13 mouse cellular contexts compared by ENCODE assay signal in genomic region chr4:131014301-131015081, GRCm38 (mm10).
DNase-seq lines count a peak whose midpoint lies in the region; ATAC-seq and TF ChIP-seq lines count a peak whose summit lies in the region.
"Had no signal": no experiment of that assay in that cellular context is flagged by ENCODE, and none has a peak within 500 bp of the region (broad histone marks: within the 10 kb centered on the region; RNA-seq: fewer than 3 reads in every experiment).

No protein-coding gene starts in this region.

- no peaks in the 10 kb centered on the region for H3K4me1 ChIP-seq in embryonic facial prominence, embryonic 14.5 days (ENCODE audit: control insufficient read depth, insufficient read depth, low read length)
- H3K4me1 ChIP-seq in hindbrain, embryonic 12.5 days, result peaks cover 19% of the 10 kb centered on the region
- peaks cover 19% of the 10 kb centered on the region for H3K4me1 ChIP-seq in midbrain, embryonic 13.5 days (replicated peaks)
- H3K4me1 ChIP-seq in kidney, adult 2 months (ENCODE audit: control insufficient read depth, insufficient read depth, low read length), result no peaks in the 10 kb centered on the region
- H3K4me1 ChIP-seq: heart, embryonic 13.5 days; intestine, embryonic 15.5 days had no signal

- DNase-seq in embryo, embryonic 10.5 days (ENCODE audit: low spot score), result peak; percentile 56
- DNase-seq in embryonic facial prominence, embryonic 14.5 days (ENCODE audit: low spot score), result peak; percentile 55
- no peak for DNase-seq in kidney, adult 2 months
- no peak for DNase-seq in B cell, adult 2 months
- DNase-seq: adrenal gland, postnatal 10 days; cerebellum, adult 11 months; gastrocnemius, postnatal 10 days had no signal

- ATAC-seq in embryonic facial prominence, embryonic 14.5 days (ENCODE audit: low read depth), result 0 out of 2 replicates have a peak, but pooled peaks have one; percentile 9
- ATAC-seq in hindbrain, embryonic 12.5 days (ENCODE audit: low FRiP score), result peak; percentile 71
- 0 out of 2 replicates have a peak, but pooled peaks have one; percentile 50 for ATAC-seq in midbrain, embryonic 13.5 days
- no peak for ATAC-seq in cerebellum, adult (ENCODE audit: insufficient number of reproducible peaks, low FRiP score, low TSS enrichment)
- ATAC-seq: intestine, embryonic 15.5 days had no signal

- no peak overlapping the region for H3K4me3 ChIP-seq in embryonic facial prominence, embryonic 14.5 days (ENCODE audit: low read depth, low read length)
- no peak overlapping the region for H3K4me3 ChIP-seq in hindbrain, embryonic 12.5 days
- H3K4me3 ChIP-seq in midbrain, embryonic 13.5 days (replicated peaks), result no peak overlapping the region
- no peak overlapping the region for H3K4me3 ChIP-seq in kidney, adult 2 months (ENCODE audit: insufficient read depth, low read depth, low read length)
- H3K4me3 ChIP-seq: heart, embryonic 13.5 days; intestine, embryonic 15.5 days; neural tube, embryonic 12.5 days had no signal

- H3K27ac ChIP-seq in embryonic facial prominence, embryonic 14.5 days (replicated peaks; ENCODE audit: low read depth, low read length), result no peak overlapping the region
- H3K27ac ChIP-seq in hindbrain, embryonic 12.5 days, result peak overlapping the region; percentile 25; the same call in 1 of the 2 replicates
- H3K27ac ChIP-seq in midbrain, embryonic 13.5 days, result peak overlapping the region; percentile 25; the same call in 1 of the 2 replicates
- H3K27ac ChIP-seq in kidney, adult 2 months (ENCODE audit: insufficient read depth, low read depth, low read length), result no peak overlapping the region
- H3K27ac ChIP-seq: heart, embryonic 13.5 days; intestine, embryonic 15.5 days; neural tube, embryonic 12.5 days had no signal

- H3K9me3 ChIP-seq in embryonic facial prominence, embryonic 14.5 days (ENCODE audit: control insufficient read depth, low read length), result no peaks in the 10 kb centered on the region
- no peaks in the 10 kb centered on the region for H3K9me3 ChIP-seq in hindbrain, embryonic 12.5 days (replicated peaks)
- no peaks in the 10 kb centered on the region for H3K9me3 ChIP-seq in midbrain, embryonic 13.5 days
- H3K9me3 ChIP-seq: heart, embryonic 13.5 days; intestine, embryonic 15.5 days; neural tube, embryonic 12.5 days had no signal

- H3K27me3 ChIP-seq in embryonic facial prominence, embryonic 14.5 days (replicated peaks; ENCODE audit: control insufficient read depth, insufficient read depth, low read length), result no peaks in the 10 kb centered on the region
- no peaks in the 10 kb centered on the region for H3K27me3 ChIP-seq in hindbrain, embryonic 12.5 days
- H3K27me3 ChIP-seq in midbrain, embryonic 13.5 days, result no peaks in the 10 kb centered on the region
- H3K27me3 ChIP-seq in kidney, adult 2 months (replicated peaks; ENCODE audit: control insufficient read depth, insufficient read depth, low read length), result no peaks in the 10 kb centered on the region
- H3K27me3 ChIP-seq: heart, embryonic 13.5 days; intestine, embryonic 15.5 days; neural tube, embryonic 12.5 days had no signal

- TF ChIP-seq CTCF in kidney, adult 2 months (conservative IDR thresholded peaks at IDR 0.05; ENCODE audit: insufficient read depth, insufficient read length, low read depth, low read length), result no peak

- H3K4me2 ChIP-seq in embryonic facial prominence, embryonic 14.5 days (ENCODE audit: low read depth, low read length), result no peak overlapping the region
- no peak overlapping the region for H3K4me2 ChIP-seq in hindbrain, embryonic 12.5 days (replicated peaks)
- no peak overlapping the region for H3K4me2 ChIP-seq in midbrain, embryonic 13.5 days (replicated peaks)
- H3K4me2 ChIP-seq: heart, embryonic 13.5 days; intestine, embryonic 15.5 days; neural tube, embryonic 12.5 days had no signal

- WGBS in embryonic facial prominence, embryonic 14.5 days, result 36% methylated on average over 15 of the region's 15 CpGs
- WGBS in hindbrain, embryonic 12.5 days, result 46% methylated on average over 15 of the region's 15 CpGs
- WGBS in midbrain, embryonic 13.5 days, result 53% methylated on average over 15 of the region's 15 CpGs
- WGBS in kidney, adult 2 months, result 40% methylated on average over 15 of the region's 15 CpGs

- no peak for TF ChIP-seq POLR2A in kidney, adult 2 months (IDR thresholded peaks at IDR 0.05; ENCODE audit: low read depth, low read length)

- H3K36me3 ChIP-seq in embryonic facial prominence, embryonic 14.5 days (ENCODE audit: control insufficient read depth, insufficient read depth, low read length), result no peaks in the 10 kb centered on the region
- no peaks in the 10 kb centered on the region for H3K36me3 ChIP-seq in hindbrain, embryonic 12.5 days
- no peaks in the 10 kb centered on the region for H3K36me3 ChIP-seq in midbrain, embryonic 13.5 days
- no peaks in the 10 kb centered on the region for H3K36me3 ChIP-seq in kidney, adult 2 months (ENCODE audit: control insufficient read depth, insufficient read depth, low read length)
- H3K36me3 ChIP-seq: heart, embryonic 13.5 days; intestine, embryonic 15.5 days; neural tube, embryonic 12.5 days had no signal

- H3K9ac ChIP-seq in embryonic facial prominence, embryonic 14.5 days (ENCODE audit: low read depth, low read length), result no peak overlapping the region
- H3K9ac ChIP-seq in hindbrain, embryonic 12.5 days, result no peak overlapping the region
- H3K9ac ChIP-seq in midbrain, embryonic 13.5 days (replicated peaks), result no peak overlapping the region
- H3K9ac ChIP-seq: heart, embryonic 13.5 days; intestine, embryonic 15.5 days; neural tube, embryonic 12.5 days had no signal

Comparison
In these comparisons a context has a peak if more than half of its experiments do, and no peak if none do; other contexts are left out.
1. DNase-seq: peak in embryo, embryonic 10.5 days (single experiment) and embryonic facial prominence, embryonic 14.5 days (single experiment); none in kidney, adult 2 months (single experiment) and B cell, adult 2 months (0 of 2).
2. H3K27ac ChIP-seq: peak in hindbrain, embryonic 12.5 days (single experiment) and midbrain, embryonic 13.5 days (single experiment); none in embryonic facial prominence, embryonic 14.5 days (single experiment) and kidney, adult 2 months (single experiment).